Mouse (Mus musculus): Measurements from ENCODE around the gene Psmd3. TPM values are rescaled to one million over a fixed set of nuclear protein-coding genes. Genes with fewer than 3 reads are reported as not detected.

Gene Psmd3
- polyA plus RNA-seq, 1 experiment, result 201 TPM

GRCm38 (mm10) chr11:98707401-98708281, 25.3 kb downstream of the Psmd3 start:
- DNase-seq (ENCODE audit: low read depth), result peak; percentile 49
- no peak for TF ChIP-seq CTCF (IDR thresholded peaks at IDR 0.05; ENCODE audit: borderline replicate concordance, extremely low read depth, insufficient read depth, insufficient read length)
- TF ChIP-seq POLR2A (IDR thresholded peaks at IDR 0.05; ENCODE audit: borderline replicate concordance, extremely low read depth, insufficient read depth, insufficient read length, poor library complexity, severe bottlenecking), result no peak

- no peak for TF ChIP-seq CTCF (IDR thresholded peaks at IDR 0.05; ENCODE audit: borderline replicate concordance, extremely low read depth, insufficient read depth, insufficient read length)
- TF ChIP-seq POLR2A (IDR thresholded peaks at IDR 0.05; ENCODE audit: borderline replicate concordance, extremely low read depth, insufficient read depth, insufficient read length, poor library complexity, severe bottlenecking), result no peak
- DNase-seq (ENCODE audit: low read depth), result no peak
Measured at GRCm38 (mm10) chr11:98708282-98708956, 26.1 kb downstream of the Psmd3 start.

- DNase-seq (ENCODE audit: low read depth), result no peak
- TF ChIP-seq POLR2A (IDR thresholded peaks at IDR 0.05; ENCODE audit: borderline replicate concordance, extremely low read depth, insufficient read depth, insufficient read length, poor library complexity, severe bottlenecking) (no peak), CTCF (IDR thresholded peaks at IDR 0.05; ENCODE audit: borderline replicate concordance, extremely low read depth, insufficient read depth, insufficient read length) (no peak)
Measured at GRCm38 (mm10) chr11:98709001-98709741, 26.8 kb downstream of the Psmd3 start.

GRCm38 (mm10) chr11:98710416-98711045, 28.2 kb downstream of the Psmd3 start:
- peak; percentile 83 for DNase-seq (ENCODE audit: low read depth)
- TF ChIP-seq POLR2A (IDR thresholded peaks at IDR 0.05; ENCODE audit: borderline replicate concordance, extremely low read depth, insufficient read depth, insufficient read length, poor library complexity, severe bottlenecking), result no peak
- TF ChIP-seq CTCF (IDR thresholded peaks at IDR 0.05; ENCODE audit: borderline replicate concordance, extremely low read depth, insufficient read depth, insufficient read length), result peak; percentile 94

GRCm38 (mm10) chr11:98711046-98711434, 28.7 kb downstream of the Psmd3 start:
- TF ChIP-seq CTCF (IDR thresholded peaks at IDR 0.05; ENCODE audit: borderline replicate concordance, extremely low read depth, insufficient read depth, insufficient read length), result no peak
- TF ChIP-seq POLR2A (IDR thresholded peaks at IDR 0.05; ENCODE audit: borderline replicate concordance, extremely low read depth, insufficient read depth, insufficient read length, poor library complexity, severe bottlenecking), result no peak
- DNase-seq (ENCODE audit: low read depth), result no peak

GRCm38 (mm10) chr11:98712009-98712408, 29.7 kb downstream of the Psmd3 start:
- peak; percentile 79 for DNase-seq (ENCODE audit: low read depth)
- TF ChIP-seq CTCF (IDR thresholded peaks at IDR 0.05; ENCODE audit: borderline replicate concordance, extremely low read depth, insufficient read depth, insufficient read length), result peak; percentile 43; the same call in 1 of the 2 replicates

GRCm38 (mm10) chr11:98713703-98714102, 31.3 kb downstream of the Psmd3 start:
- TF ChIP-seq POLR2A (IDR thresholded peaks at IDR 0.05; ENCODE audit: borderline replicate concordance, extremely low read depth, insufficient read depth, insufficient read length, poor library complexity, severe bottlenecking) (no peak), CTCF (IDR thresholded peaks at IDR 0.05; ENCODE audit: borderline replicate concordance, extremely low read depth, insufficient read depth, insufficient read length) (no peak)
- DNase-seq (ENCODE audit: low read depth), result no peak

- no peak for DNase-seq (ENCODE audit: low read depth)
- TF ChIP-seq POLR2A (IDR thresholded peaks at IDR 0.05; ENCODE audit: borderline replicate concordance, extremely low read depth, insufficient read depth, insufficient read length, poor library complexity, severe bottlenecking), result no peak
- TF ChIP-seq CTCF (IDR thresholded peaks at IDR 0.05; ENCODE audit: borderline replicate concordance, extremely low read depth, insufficient read depth, insufficient read length), result no peak
Measured at GRCm38 (mm10) chr11:98715946-98716345, 33.6 kb downstream of the Psmd3 start.

- TF ChIP-seq CTCF (IDR thresholded peaks at IDR 0.05; ENCODE audit: borderline replicate concordance, extremely low read depth, insufficient read depth, insufficient read length), result peak; percentile 80
- no peak for TF ChIP-seq POLR2A (IDR thresholded peaks at IDR 0.05; ENCODE audit: borderline replicate concordance, extremely low read depth, insufficient read depth, insufficient read length, poor library complexity, severe bottlenecking)
- peak; percentile 60 for DNase-seq (ENCODE audit: low read depth)
Measured at GRCm38 (mm10) chr11:98717904-98718303, 35.5 kb downstream of the Psmd3 start.

GRCm38 (mm10) chr11:98720756-98721155, 38.4 kb downstream of the Psmd3 start:
- TF ChIP-seq POLR2A (IDR thresholded peaks at IDR 0.05; ENCODE audit: borderline replicate concordance, extremely low read depth, insufficient read depth, insufficient read length, poor library complexity, severe bottlenecking) (no peak), CTCF (IDR thresholded peaks at IDR 0.05; ENCODE audit: borderline replicate concordance, extremely low read depth, insufficient read depth, insufficient read length) (no peak)
- no peak for DNase-seq (ENCODE audit: low read depth)

Data from brain, embryonic 14.5 days (tissue).